Mouse (Mus musculus) lung, embryonic 16.5 days (tissue): Measurements from ENCODE around the gene Slc6a16. TPM values are rescaled to one million over a fixed set of nuclear protein-coding genes. Genes with fewer than 3 reads are reported as not detected.

Experiments
- ATAC-seq: fragments of 200-750 bp; cut with Nextera tagmentation; 2 replicates; pipeline ENCODE4 v1.8.0; 2017; ENCODE audit warnings: low read depth, mild to moderate bottlenecking, moderate library complexity
- H3K27ac ChIP-seq: fragments of 300-500 bp; sonication (generic); 2 replicates; pipeline ENCODE4 v1.5.1; 2014; ENCODE audit warnings: mild to moderate bottlenecking, control low read depth, low read length
- H3K27me3 ChIP-seq: fragments of 300-500 bp; sonication (generic); 2 replicates; pipeline ENCODE4 v1.6.1; 2014; ENCODE audit warnings: low read depth, low read length, mixed read lengths; ENCODE audit not compliant: control insufficient read depth, insufficient read depth
- H3K36me3 ChIP-seq: fragments of 300-500 bp; sonication (generic); 2 replicates; pipeline ENCODE4 v1.6.1; 2014; ENCODE audit warnings: low read length; ENCODE audit not compliant: control insufficient read depth, insufficient read depth
- H3K4me1 ChIP-seq: fragments of 300-500 bp; sonication (generic); replicated peaks from 2 replicates; pipeline ENCODE4 v1.6.1; 2014; ENCODE audit warnings: low read length, mixed read lengths; ENCODE audit not compliant: control insufficient read depth, insufficient read depth
- H3K4me2 ChIP-seq: fragments of 300-500 bp; sonication (generic); 2 replicates; pipeline ENCODE4 v1.6.1; 2014; ENCODE audit warnings: low read depth, low read length, control low read depth
- H3K4me3 ChIP-seq: fragments of 300-500 bp; sonication (generic); 2 replicates; pipeline ENCODE4 v1.5.1; 2014; ENCODE audit warnings: mild to moderate bottlenecking, low read length, control low read depth
- H3K9ac ChIP-seq: fragments of 300-500 bp; sonication (generic); 2 replicates; pipeline ENCODE4 v1.6.1; 2014; ENCODE audit warnings: low read length, control low read depth
- H3K9me3 ChIP-seq: fragments of 300-500 bp; sonication (generic); 2 replicates; pipeline ENCODE4 v1.6.1; 2016; ENCODE audit warnings: low read length; ENCODE audit not compliant: control insufficient read depth
- WGBS: fragments of 180-500 bp; shearing (Covaris S2); extraction: QIAGEN DNeasy Blood & Tissue Kit; methylation state at CpG from one replicate; pipeline ENCODE4 v1.1.7; 2014; 5-methylcytosine and 5-hydroxymethylcytosine counted together
- polyA plus RNA-seq: library from polyadenylated mRNA; unstranded; fragments of >200 nt; fragmentation: Nextera tagmentation; extraction: Ambion mirVana; gene quantifications from 2 replicates; pipeline ENCODE4 v1.2.1, GENCODE M21; 2015

Gene Slc6a16
- polyA plus RNA-seq, 1 experiment from 2014 or later, result not detected

DNA sequence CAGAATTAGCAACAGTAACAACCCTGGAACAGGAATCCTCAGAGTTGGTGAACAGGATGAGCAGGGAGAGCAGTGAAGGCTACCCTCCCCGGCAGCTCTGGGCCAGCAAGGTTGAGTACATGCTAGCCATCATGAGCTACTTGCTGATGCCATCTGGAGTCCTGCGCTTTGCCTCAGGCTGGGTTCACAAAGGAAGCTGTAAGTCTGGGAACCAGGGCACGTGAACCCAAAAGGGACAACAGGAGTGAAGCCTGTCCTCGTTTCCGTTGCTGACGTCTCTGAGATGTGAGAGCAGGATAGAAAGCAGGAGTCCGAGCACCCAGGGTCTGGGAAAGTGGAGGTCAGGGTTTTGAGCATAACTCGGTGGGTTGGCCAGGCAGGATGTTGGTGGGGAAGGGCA, 18.4 kb downstream of the Slc6a16 start:
- ATAC-seq, result no peak
- Histone ChIP-seq H3K9me3 (no peaks in the 10 kb centered on the region), H3K9ac (no peak overlapping the region), H3K4me3 (no peak overlapping the region), H3K27me3 (peaks cover 2% of the 10 kb centered on the region; the same call in 1 of the 2 replicates), H3K4me2 (no peak overlapping the region), H3K36me3 (no peaks in the 10 kb centered on the region), H3K4me1 (peaks cover 3% of the 10 kb centered on the region; the same call in 1 of the 2 replicates), H3K27ac (no peak overlapping the region)
- WGBS, result 79% methylated on average over 8 of the region's 8 CpGs

DNA sequence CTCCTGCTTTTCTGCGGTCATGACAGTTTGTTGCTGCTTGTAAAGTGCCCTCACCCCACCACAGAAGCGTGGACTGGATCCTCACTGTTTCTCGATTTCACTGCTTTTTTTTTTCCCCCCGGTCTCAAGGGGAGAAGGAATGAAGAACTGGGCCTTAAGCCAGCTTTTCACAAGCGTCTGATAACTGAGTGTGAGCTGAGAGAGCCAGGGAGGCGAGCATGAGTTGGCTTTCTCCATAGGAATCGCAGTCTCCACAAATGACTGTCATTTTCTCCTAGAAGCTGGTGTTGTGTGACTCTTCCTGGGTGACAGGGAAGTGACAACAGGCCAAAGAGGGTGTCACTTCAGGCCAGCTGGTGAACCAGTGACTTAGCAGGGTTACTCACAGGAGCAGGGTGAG, 21.4 kb downstream of the Slc6a16 start:
- H3K4me2 ChIP-seq, result no peak overlapping the region
- H3K27me3 ChIP-seq, result peaks cover 2% of the 10 kb centered on the region; the same call in 1 of the 2 replicates
- peaks cover 3% of the 10 kb centered on the region; the same call in 1 of the 2 replicates for H3K4me1 ChIP-seq
- H3K36me3 ChIP-seq, result no peaks in the 10 kb centered on the region
- WGBS, result 23% methylated on average over 7 of the region's 7 CpGs
- H3K9me3 ChIP-seq, result no peaks in the 10 kb centered on the region
- H3K9ac ChIP-seq, result no peak overlapping the region
- H3K27ac ChIP-seq, result no peak overlapping the region
- peak; percentile 68 for ATAC-seq
- H3K4me3 ChIP-seq, result no peak overlapping the region

GRCm38 (mm10) chr7:45263006-45263607, 22.2 kb downstream of the Slc6a16 start:
- ATAC-seq, result no peak
- no peaks in the 10 kb centered on the region for H3K36me3 ChIP-seq
- peaks cover 3% of the 10 kb centered on the region; the same call in 1 of the 2 replicates for H3K4me1 ChIP-seq
- H3K9me3 ChIP-seq, result no peaks in the 10 kb centered on the region
- 53% methylated on average over 7 of the region's 7 CpGs for WGBS
- no peak overlapping the region for H3K4me3 ChIP-seq
- peaks cover 2% of the 10 kb centered on the region; the same call in 1 of the 2 replicates for H3K27me3 ChIP-seq
- H3K9ac ChIP-seq, result no peak overlapping the region
- H3K4me2 ChIP-seq, result no peak overlapping the region
- H3K27ac ChIP-seq, result no peak overlapping the region

- 71% methylated on average over 3 of the region's 3 CpGs for WGBS
These were observed 23.5 kb downstream of the Slc6a16 start for GRCm38 (mm10) chr7:45264348-45264747.

DNA sequence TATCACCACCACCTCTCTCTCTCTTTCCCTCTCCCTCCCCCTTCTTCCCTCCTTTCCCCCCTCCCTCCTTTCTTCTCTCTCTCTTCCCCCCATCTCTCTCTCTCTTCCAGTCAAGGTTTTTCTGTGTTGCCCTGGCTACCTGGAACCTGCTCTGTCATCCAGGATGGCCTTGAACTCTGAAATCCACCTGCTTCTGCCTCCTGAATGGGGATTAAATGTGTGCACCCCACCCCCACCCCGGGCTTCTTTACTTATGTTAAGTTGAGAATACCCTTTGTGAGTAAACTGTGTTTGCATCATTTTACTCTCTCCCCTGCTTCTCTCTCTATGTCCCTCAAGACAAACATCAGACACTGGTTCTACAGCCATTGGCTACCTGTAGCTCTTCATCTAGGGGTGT, 24.6 kb downstream of the Slc6a16 start:
- Histone ChIP-seq H3K36me3 (no peaks in the 10 kb centered on the region), H3K4me3 (no peak overlapping the region), H3K9me3 (no peaks in the 10 kb centered on the region), H3K4me2 (no peak overlapping the region), H3K9ac (no peak overlapping the region), H3K27ac (no peak overlapping the region), H3K4me1 (peaks cover 3% of the 10 kb centered on the region; the same call in 1 of the 2 replicates), H3K27me3 (peaks cover under 1% of the 10 kb centered on the region; the same call in 1 of the 2 replicates)
- no peak for ATAC-seq
- WGBS, result 65% methylated on average over 1 of the region's 1 CpGs

More at GRCm38 (mm10) chr7:45264348-45264747, 23.5 kb downstream of the Slc6a16 start:
- H3K36me3 ChIP-seq, result no peaks in the 10 kb centered on the region
- ATAC-seq, result no peak
- H3K4me3 ChIP-seq, result no peak overlapping the region
- no peak overlapping the region for H3K4me2 ChIP-seq
- H3K9me3 ChIP-seq, result no peaks in the 10 kb centered on the region
- peaks cover 3% of the 10 kb centered on the region; the same call in 1 of the 2 replicates for H3K4me1 ChIP-seq
- no peak overlapping the region for H3K9ac ChIP-seq
- H3K27me3 ChIP-seq, result peaks cover 2% of the 10 kb centered on the region; the same call in 1 of the 2 replicates
- H3K27ac ChIP-seq, result no peak overlapping the region

DNA sequence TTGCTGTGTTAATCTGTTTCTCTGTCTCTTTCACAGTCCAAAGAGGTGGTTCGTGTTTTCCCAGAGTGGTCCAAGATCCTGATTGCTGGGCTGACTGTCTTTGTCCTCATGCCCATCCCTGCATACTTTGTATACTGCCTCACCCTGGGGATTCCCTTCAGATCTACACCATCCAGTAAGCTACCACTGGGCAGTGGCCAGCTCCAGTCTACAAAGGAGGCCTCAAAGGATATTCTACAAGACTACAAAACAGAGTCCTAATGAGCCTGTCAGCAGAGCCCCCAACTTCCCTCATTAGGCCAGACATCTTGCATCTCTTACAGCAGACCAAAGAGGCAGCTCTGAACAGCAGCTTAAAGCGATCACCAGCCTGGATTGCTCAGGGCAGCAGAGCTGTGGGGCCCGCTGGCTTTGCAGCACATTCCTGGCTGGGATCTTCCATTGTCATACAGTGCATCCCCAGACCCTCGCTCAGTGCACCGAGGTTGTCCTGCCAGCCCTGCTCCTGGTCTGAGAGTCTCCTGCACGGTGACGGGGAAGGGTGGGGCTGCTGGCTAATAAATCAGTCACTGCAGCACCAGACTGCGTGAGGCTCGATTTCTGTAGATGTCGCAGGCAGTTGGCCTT, 32.0 kb downstream of the Slc6a16 start:
- H3K4me1 ChIP-seq, result no peaks in the 10 kb centered on the region
- no peaks in the 10 kb centered on the region; the same call in 1 of the 2 replicates for H3K27me3 ChIP-seq
- H3K9ac ChIP-seq, result no peak overlapping the region
- H3K27ac ChIP-seq, result no peak overlapping the region
- H3K9me3 ChIP-seq, result no peaks in the 10 kb centered on the region
- ATAC-seq, result no peak
- H3K36me3 ChIP-seq, result no peaks in the 10 kb centered on the region
- no peak overlapping the region for H3K4me2 ChIP-seq
- WGBS, result 62% methylated on average over 10 of the region's 10 CpGs
- no peak overlapping the region for H3K4me3 ChIP-seq

DNA sequence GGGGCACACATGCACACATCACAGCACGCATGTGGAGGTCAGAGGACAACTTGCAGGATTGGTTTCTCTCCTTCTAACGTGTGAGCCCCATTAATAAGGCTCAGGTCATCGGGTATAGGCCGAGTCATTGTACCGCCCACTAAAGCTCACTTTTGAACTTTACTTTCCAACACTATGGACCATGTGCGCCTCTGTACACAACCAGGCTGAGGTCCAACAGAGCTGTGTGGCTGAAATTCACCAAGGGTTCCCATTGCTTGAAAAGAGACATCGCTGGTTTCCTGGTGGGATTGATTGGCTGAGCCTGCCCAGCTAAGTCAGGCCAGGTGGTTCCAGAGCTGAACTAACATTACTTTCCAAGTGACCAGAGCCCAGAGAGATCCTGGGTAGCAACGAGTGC, 32.8 kb downstream of the Slc6a16 start:
- Histone ChIP-seq H3K4me2 (no peak overlapping the region), H3K27me3 (no peaks in the 10 kb centered on the region; the same call in 1 of the 2 replicates), H3K4me3 (no peak overlapping the region), H3K36me3 (no peaks in the 10 kb centered on the region), H3K9me3 (no peaks in the 10 kb centered on the region), H3K27ac (no peak overlapping the region), H3K9ac (no peak overlapping the region), H3K4me1 (no peaks in the 10 kb centered on the region)
- WGBS, result 86% methylated on average over 8 of the region's 8 CpGs
- no peak for ATAC-seq

GRCm38 (mm10) chr7:45277136-45277760, 36.4 kb downstream of the Slc6a16 start, which contains the start of gene Slc6a21:
Gene Slc6a21, plus strand, starts transcription at chr7:45277513.
- peak within 1 kb of the TSS; percentile 81 for H3K4me2 ChIP-seq
- no peaks in the 10 kb centered on the region for H3K36me3 ChIP-seq
- peak; percentile 31; the same call in 1 of the 2 replicates for ATAC-seq
- H3K27ac ChIP-seq, result no peak within 1 kb of the TSS
- H3K4me1 ChIP-seq, result no peaks in the 10 kb centered on the region
- H3K9ac ChIP-seq, result peak within 1 kb of the TSS; percentile 61
- no peaks in the 10 kb centered on the region for H3K9me3 ChIP-seq
- 7% methylated on average over 44 of the region's 44 CpGs for WGBS
- H3K27me3 ChIP-seq, result no peaks in the 10 kb centered on the region; the same call in 1 of the 2 replicates
- peak within 1 kb of the TSS; percentile 54 for H3K4me3 ChIP-seq

DNA sequence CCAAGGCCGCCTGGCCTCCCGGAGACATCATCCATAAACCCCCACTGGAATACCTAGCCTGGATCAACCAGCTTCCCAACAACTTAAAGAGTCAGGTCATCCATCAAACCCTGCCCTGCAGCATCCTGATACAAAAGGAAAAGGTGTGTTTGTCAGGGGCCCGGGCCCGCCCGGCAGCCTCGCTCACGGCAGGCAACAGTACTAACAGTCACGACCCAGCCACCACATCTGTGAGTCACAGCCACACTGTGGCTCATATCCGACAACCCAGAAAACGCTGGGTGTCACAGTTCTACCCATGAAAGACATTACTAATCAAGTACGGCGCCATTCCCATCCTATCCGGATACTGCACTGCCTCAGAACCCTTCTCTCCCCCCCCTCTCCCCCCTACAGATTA, 45.6 kb downstream of the Slc6a16 start:
- H3K4me3 ChIP-seq, result no peak overlapping the region
- no peak overlapping the region for H3K9ac ChIP-seq
- 67% methylated on average over 13 of the region's 13 CpGs for WGBS
- no peaks in the 10 kb centered on the region for H3K9me3 ChIP-seq
- no peak overlapping the region for H3K27ac ChIP-seq
- no peak for ATAC-seq
- H3K27me3 ChIP-seq, result no peaks in the 10 kb centered on the region
- H3K4me1 ChIP-seq, result no peaks in the 10 kb centered on the region
- no peak overlapping the region for H3K4me2 ChIP-seq
- H3K36me3 ChIP-seq, result no peaks in the 10 kb centered on the region
